Mouse (Mus musculus) frontal cortex, postnatal 25 days (tissue): ENCODE measurements around the gene Abcb8.
A peak's percentile ranks its signal among the peaks of the same experiment; 100 is the strongest.

Experiments
- DNase-seq, 2 experiments: peaks; one replicate each; pipeline ENCODE4 v3.0.0; 2022; ENCODE audit warnings: low spot score in 2 of 2

The Abcb8 gene

GRCm38 (mm10) chr5:24366426-24366825 lies 27.0 kb upstream of the Abcb8 start:
- DNase-seq = no peak

GRCm38 (mm10) chr5:24369767-24370166 lies 23.7 kb upstream of the Abcb8 start:
- no peak for DNase-seq

- no peak for DNase-seq
These were observed 19.7 kb upstream of the Abcb8 start for GRCm38 (mm10) chr5:24373807-24374206.

GRCm38 (mm10) chr5:24374216-24374615 lies 19.2 kb upstream of the Abcb8 start:
- no peak for DNase-seq

- DNase-seq = no peak
These were observed 18.7 kb upstream of the Abcb8 start for GRCm38 (mm10) chr5:24374666-24375328.

GRCm38 (mm10) chr5:24378700-24379099 lies 14.8 kb upstream of the Abcb8 start:
- no peak for DNase-seq

- no peak for DNase-seq
These were observed 14.0 kb upstream of the Abcb8 start for GRCm38 (mm10) chr5:24379501-24379900.

- DNase-seq = no peak
These were observed 13.0 kb upstream of the Abcb8 start for GRCm38 (mm10) chr5:24380499-24380898.

- no peak for DNase-seq
These were observed 12.0 kb upstream of the Abcb8 start for GRCm38 (mm10) chr5:24381486-24381885.

GRCm38 (mm10) chr5:24381988-24382387 lies 11.5 kb upstream of the Abcb8 start:
- DNase-seq = no peak

- DNase-seq = peak; percentile 90 to 92
These were observed 10.2 kb upstream of the Abcb8 start for GRCm38 (mm10) chr5:24383026-24383859.

- no peak for DNase-seq
These were observed 9.1 kb upstream of the Abcb8 start for GRCm38 (mm10) chr5:24384407-24384806.

- no peak for DNase-seq
These were observed 8.1 kb upstream of the Abcb8 start for GRCm38 (mm10) chr5:24385374-24385773.

- DNase-seq = no peak
These were observed 7.4 kb upstream of the Abcb8 start for GRCm38 (mm10) chr5:24385887-24386550.

- peak in 1 of 2 experiments; percentile 47 for DNase-seq
These were observed 5.9 kb upstream of the Abcb8 start for GRCm38 (mm10) chr5:24387264-24388241.

GRCm38 (mm10) chr5:24388246-24388915 lies 5.1 kb upstream of the Abcb8 start:
- no peak for DNase-seq

- DNase-seq = no peak
These were observed 4.3 kb upstream of the Abcb8 start for GRCm38 (mm10) chr5:24389011-24389657.

GRCm38 (mm10) chr5:24389658-24390020 lies 3.8 kb upstream of the Abcb8 start:
- DNase-seq = no peak

- DNase-seq = no peak
These were observed 1.6 kb upstream of the Abcb8 start, which contains the start of gene Atg9b for GRCm38 (mm10) chr5:24391864-24392263. Gene Atg9b (minus strand): TSS chr5:24392143.

GRCm38 (mm10) chr5:24392724-24393123 lies 739 bp upstream of the Abcb8 start:
- DNase-seq = no peak
